Mouse (Mus musculus) testis, adult 2 months (tissue): ENCODE measurements at regions not wholly inside any gene's neighbourhood (a gene's known extent, or its start where the extent isn't known, plus 50 kb on each side); places are given as distances from the start of the nearest gene placed in this dataset.

Experiments used
- H3K27ac ChIP-seq: fragments of 200-500 bp; 2 replicates; pipeline ENCODE4 v1.5.1; 2012; ENCODE audit warnings: low read depth, low read length; ENCODE audit not compliant: control insufficient read depth, insufficient read depth
- H3K27me3 ChIP-seq: fragments of 200-500 bp; 2 replicates; pipeline ENCODE4 v1.6.1; 2012; ENCODE audit warnings: mild to moderate bottlenecking, low read length, moderate library complexity; ENCODE audit not compliant: control insufficient read depth, insufficient read depth
- H3K36me3 ChIP-seq: fragments of 200-500 bp; 2 replicates; pipeline ENCODE4 v1.6.1; 2012; ENCODE audit warnings: mild to moderate bottlenecking, low read length; ENCODE audit not compliant: control insufficient read depth, insufficient read depth
- H3K4me1 ChIP-seq: fragments of 200-500 bp; 2 replicates; pipeline ENCODE4 v1.6.1; 2012; ENCODE audit warnings: low read length; ENCODE audit not compliant: control insufficient read depth, insufficient read depth
- H3K4me3 ChIP-seq: fragments of 200-500 bp; 2 replicates; pipeline ENCODE4 v1.5.1; 2012; ENCODE audit warnings: low read depth, mild to moderate bottlenecking, low read length, moderate library complexity, mixed read lengths; ENCODE audit not compliant: control insufficient read depth
- CTCF ChIP-seq: fragments of 200-500 bp; IDR thresholded peaks from 2 replicates; pipeline ENCODE4 v1.5.1; 2012; ENCODE audit warnings: low read depth, mild to moderate bottlenecking, inconsistent platforms, low read length, moderate library complexity; ENCODE audit not compliant: control insufficient read depth, insufficient read depth, insufficient replicate concordance
- POLR2A ChIP-seq: fragments of 200-500 bp; IDR thresholded peaks from 2 replicates; pipeline ENCODE4 v1.6.1; 2012; ENCODE audit warnings: low read depth, mild to moderate bottlenecking, inconsistent platforms, low read length, moderate library complexity; ENCODE audit not compliant: control insufficient read depth

DNA sequence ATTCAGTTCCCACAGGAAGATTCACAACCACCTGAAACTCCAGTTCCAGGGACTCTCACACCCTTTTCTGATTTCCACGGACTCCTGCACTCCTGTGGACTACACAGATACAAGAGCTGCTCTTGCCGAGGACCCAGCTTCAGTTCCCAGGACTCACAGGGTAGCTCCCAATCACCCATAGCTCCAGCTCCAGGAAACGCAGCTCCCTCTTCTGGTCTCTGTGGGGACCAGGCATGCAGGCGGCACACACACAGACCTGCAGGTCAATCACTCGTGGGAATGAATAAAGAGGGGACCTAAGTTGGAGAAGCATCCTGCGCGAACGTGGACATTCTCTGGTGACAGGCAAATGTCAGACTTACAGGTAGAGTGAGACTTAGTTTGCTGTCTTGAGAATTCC lies 214.3 kb upstream of the Rgma start:
- TF ChIP-seq POLR2A (no peak), CTCF (no peak)
- H3K27me3 ChIP-seq = no peaks in the 10 kb centered on the region
- H3K27ac ChIP-seq = no peak overlapping the region
- H3K36me3 ChIP-seq = no peaks in the 10 kb centered on the region
- no peaks in the 10 kb centered on the region for H3K4me1 ChIP-seq
- H3K4me3 ChIP-seq = no peak overlapping the region

DNA sequence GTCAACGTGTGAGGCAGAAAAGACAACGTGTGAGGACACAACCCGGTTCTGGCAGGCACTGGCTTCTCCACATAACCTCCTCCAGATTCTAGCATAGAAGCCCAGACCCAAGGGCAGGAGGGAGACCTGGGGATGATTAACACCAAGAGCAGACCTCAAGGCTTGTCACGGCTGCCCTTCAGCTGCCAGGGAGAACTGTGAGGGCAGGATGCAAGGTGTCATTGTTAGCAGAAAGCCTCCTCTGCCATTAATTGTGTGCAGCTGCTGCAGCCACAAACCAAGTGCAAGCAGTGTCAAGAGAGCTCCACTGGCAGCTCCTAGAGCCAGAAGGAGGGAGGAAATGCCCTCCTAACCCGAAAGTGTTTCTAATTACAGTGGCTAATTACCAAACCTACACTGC lies 211.6 kb upstream of the Rgma start:
- no peaks in the 10 kb centered on the region for H3K27me3 ChIP-seq
- H3K36me3 ChIP-seq = no peaks in the 10 kb centered on the region
- TF ChIP-seq POLR2A = no peak
- no peak for TF ChIP-seq CTCF
- H3K4me1 ChIP-seq = no peaks in the 10 kb centered on the region
- H3K4me3 ChIP-seq = no peak overlapping the region
- H3K27ac ChIP-seq = no peak overlapping the region

DNA sequence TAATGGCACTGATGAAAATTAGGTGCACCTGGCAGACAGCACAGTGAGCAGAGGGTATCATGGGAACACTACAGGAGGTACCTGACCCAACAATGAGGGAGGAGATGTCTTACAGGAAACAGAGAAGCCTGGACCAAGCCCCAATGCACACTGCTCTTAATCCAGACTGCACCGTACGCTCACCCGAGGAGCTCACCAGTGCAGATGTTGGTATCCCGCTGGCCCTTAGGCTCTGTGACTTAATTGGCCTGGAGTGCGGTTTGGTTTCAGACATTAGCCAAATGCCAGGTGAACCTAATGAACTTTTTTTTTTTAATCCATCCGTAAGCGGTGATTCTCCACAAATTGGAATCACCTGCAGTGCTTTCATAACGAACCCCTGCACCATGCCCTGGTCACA lies 209.8 kb upstream of the Rgma start:
- Histone ChIP-seq H3K27me3 (no peaks in the 10 kb centered on the region), H3K4me3 (no peak overlapping the region), H3K27ac (no peak overlapping the region), H3K4me1 (no peaks in the 10 kb centered on the region), H3K36me3 (no peaks in the 10 kb centered on the region)
- TF ChIP-seq CTCF (no peak), POLR2A (no peak)

DNA sequence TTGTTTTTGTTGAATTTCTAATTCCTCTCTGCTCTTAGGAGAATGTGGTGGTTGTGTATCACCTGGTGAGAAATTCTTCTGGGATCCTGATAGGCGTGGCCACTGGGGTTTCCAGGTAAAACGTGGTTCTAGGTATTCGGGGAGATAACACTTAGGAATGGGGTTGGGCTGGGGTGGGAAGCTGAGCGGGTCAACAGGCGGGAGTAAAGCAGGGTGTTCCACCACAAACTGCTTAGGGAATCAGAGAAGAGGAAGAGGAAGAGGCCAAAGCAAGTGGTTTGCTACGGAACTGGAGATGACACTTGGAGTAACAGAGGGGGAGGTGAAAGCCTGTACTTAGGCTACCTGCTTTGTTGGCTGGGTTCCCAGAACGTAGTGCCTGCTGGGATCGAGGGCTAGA lies 205.9 kb upstream of the Rgma start:
- no peaks in the 10 kb centered on the region for H3K4me1 ChIP-seq
- H3K36me3 ChIP-seq = no peaks in the 10 kb centered on the region
- H3K27me3 ChIP-seq = no peaks in the 10 kb centered on the region
- TF ChIP-seq CTCF = no peak
- no peak overlapping the region for H3K4me3 ChIP-seq
- no peak overlapping the region for H3K27ac ChIP-seq

DNA sequence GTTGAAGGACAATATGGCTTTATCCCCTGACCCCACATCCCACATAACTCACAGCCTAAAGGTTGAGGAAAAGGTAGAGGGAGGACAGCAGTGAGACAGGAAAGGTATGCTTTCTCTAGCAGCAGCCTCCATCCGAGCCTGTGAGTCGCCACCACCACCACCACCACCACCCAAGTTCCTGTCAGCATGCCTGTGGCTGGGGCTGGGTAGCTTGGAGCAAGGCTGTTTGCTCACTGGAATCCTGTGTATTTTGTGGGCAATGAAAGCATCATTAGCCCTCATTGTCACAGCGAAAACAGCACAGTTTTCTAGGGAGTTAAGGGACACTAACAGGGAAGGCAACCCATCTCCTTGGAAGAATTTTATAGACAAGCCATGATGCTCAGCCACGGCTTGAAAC lies 202.7 kb upstream of the Rgma start:
- no peak overlapping the region for H3K27ac ChIP-seq
- no peaks in the 10 kb centered on the region for H3K4me1 ChIP-seq
- no peaks in the 10 kb centered on the region for H3K27me3 ChIP-seq
- H3K36me3 ChIP-seq = no peaks in the 10 kb centered on the region
- TF ChIP-seq POLR2A = no peak
- no peak for TF ChIP-seq CTCF
- H3K4me3 ChIP-seq = no peak overlapping the region

DNA sequence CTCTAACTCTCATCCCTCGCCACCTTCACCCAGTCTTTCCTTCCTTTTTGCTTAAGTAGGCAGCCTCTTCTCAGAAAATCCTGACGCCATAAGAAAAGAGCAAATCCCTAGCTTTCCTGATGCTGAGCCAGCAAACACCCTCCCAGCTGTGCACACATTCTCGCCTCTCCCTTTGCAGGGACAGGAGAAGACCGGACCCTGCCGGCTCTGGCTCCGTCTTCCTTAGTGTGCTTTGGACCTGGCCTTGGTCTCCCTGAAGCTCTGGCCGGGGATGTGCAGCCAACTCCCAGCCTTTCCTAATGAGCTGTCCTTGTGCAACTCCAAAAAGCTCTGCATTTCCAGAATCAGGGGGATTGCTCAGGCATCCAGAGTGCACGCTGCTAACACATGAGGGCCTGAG lies 191.5 kb upstream of the Rgma start:
- TF ChIP-seq POLR2A = no peak
- TF ChIP-seq CTCF = no peak
- Histone ChIP-seq H3K36me3 (no peaks in the 10 kb centered on the region), H3K4me3 (no peak overlapping the region), H3K27me3 (no peaks in the 10 kb centered on the region), H3K4me1 (no peaks in the 10 kb centered on the region), H3K27ac (no peak overlapping the region)

DNA sequence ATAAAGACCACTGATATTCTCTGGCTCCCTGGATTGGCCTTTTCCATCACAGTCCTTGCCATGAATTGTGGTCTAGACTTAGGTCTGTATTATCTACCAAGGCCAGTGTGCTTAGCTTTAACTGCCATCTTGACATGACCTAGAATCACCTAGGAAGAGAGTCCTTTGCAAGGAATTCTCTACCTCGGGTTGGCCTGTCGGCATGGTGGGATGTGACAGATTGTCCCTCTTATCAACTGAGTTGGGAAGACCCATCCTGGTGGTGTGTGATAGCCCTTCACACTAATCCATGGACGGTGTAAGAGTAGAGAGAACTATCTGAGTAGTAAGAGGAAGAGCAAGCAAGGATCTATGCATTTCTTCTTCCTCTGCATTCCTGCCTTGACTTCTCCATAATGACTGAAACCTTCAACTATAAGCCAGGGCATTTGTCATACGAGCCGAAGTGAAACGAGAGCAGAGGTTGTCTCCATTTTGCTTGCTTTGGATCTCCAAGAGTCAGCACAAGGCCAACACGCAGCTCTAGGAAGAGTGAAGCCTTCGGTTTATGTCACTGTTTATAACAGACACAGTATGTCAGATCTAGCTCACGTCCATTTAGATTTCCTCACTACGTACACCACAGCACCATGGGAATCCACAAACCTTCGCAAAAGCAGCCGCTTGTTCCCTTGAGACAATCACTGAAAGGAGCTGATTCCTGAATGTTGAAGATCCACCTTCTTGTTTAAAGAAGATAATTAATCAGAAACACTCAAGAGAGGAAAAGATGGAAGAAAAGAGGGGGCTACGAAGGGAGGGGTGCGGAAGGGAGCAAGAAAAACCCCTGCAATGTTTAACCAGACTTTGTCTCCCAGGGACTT lies 190.9 kb upstream of the Rgma start:
- H3K4me1 ChIP-seq = no peaks in the 10 kb centered on the region
- H3K27me3 ChIP-seq = no peaks in the 10 kb centered on the region
- TF ChIP-seq CTCF = no peak
- TF ChIP-seq POLR2A = no peak
- H3K4me3 ChIP-seq = no peak overlapping the region
- no peak overlapping the region for H3K27ac ChIP-seq
- H3K36me3 ChIP-seq = no peaks in the 10 kb centered on the region

DNA sequence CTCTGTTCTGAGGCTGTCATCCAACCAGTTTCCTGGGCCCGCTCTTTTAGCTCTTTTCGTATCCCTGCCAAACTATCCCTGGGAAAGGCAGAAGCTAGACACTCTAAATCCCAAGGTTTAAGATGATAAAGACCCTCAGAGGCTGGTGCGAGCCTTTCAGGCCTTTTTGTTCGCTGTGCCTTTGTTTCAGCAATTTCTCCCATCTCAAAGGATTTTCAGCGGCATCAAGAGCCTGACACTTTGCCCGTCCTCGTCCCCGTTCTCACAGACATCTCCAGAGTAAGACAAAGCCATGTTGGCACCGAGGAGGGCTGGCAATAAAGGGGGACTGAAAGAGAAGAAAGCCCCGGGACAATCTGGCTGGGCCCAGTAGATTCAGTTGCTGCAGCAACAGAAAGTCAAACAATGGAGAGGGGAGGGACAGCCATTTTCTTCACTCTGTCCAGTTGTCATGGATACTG lies 190.2 kb upstream of the Rgma start:
- no peaks in the 10 kb centered on the region for H3K27me3 ChIP-seq
- no peak overlapping the region for H3K4me3 ChIP-seq
- no peaks in the 10 kb centered on the region for H3K4me1 ChIP-seq
- no peak for TF ChIP-seq CTCF
- H3K36me3 ChIP-seq = no peaks in the 10 kb centered on the region
- no peak overlapping the region for H3K27ac ChIP-seq

DNA sequence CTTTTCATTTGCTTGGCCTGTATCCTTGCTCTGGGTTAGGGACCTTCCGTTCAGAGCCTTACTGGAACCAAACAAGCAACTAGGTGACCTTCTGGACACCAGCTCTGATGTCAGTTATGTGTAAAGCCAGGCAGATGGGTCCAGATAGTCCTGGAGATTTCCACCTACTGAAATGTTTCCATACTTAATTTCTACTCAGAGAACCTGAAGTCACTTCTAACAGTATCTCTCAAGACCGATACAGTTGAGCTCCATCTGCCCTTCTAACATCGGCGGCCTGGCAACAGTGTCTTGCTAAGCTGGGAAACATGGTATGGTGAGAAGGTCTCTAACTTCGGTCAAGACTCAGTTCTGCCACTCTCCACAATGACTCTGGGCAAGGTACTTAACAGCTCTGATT lies 189.7 kb upstream of the Rgma start:
- Histone ChIP-seq H3K27me3 (no peaks in the 10 kb centered on the region), H3K27ac (no peak overlapping the region), H3K36me3 (no peaks in the 10 kb centered on the region), H3K4me3 (no peak overlapping the region), H3K4me1 (no peaks in the 10 kb centered on the region)
- TF ChIP-seq POLR2A = no peak
